Mouse (Mus musculus) heart, embryonic 14.5 days (tissue): ENCODE data around the gene Plscr4. TPM values are rescaled to one million over a fixed set of nuclear protein-coding genes. Genes with fewer than 3 reads are reported as not detected.
A peak's percentile ranks its signal among the peaks of the same experiment; 100 is the strongest.

Experiments used
- ATAC-seq: fragments of 200-750 bp; cut with Nextera tagmentation; 2 replicates; pipeline ENCODE4 v1.8.0; 2017; ENCODE audit warnings: low read depth, moderate TSS enrichment; ENCODE audit not compliant: insufficient number of reproducible peaks, insufficient read depth, low FRiP score
- H3K27ac ChIP-seq, 2 experiments: fragments of 200-500 bp in 1 of 2; fragments of 300-500 bp in 1 of 2; sonication (generic) in 1 of 2; replicated peaks in 1 of 2; 2 replicates each; pipeline ENCODE4 v1.5.1; 2012 to 2014; ENCODE audit warnings: low read depth in 2 of 2, low read length in 2 of 2, control low read depth in 1 of 2, mild to moderate bottlenecking in 1 of 2, mixed read lengths in 1 of 2; ENCODE audit not compliant: control insufficient read depth in 1 of 2, insufficient read depth in 1 of 2
- H3K27me3 ChIP-seq: fragments of 300-500 bp; sonication (generic); 2 replicates; pipeline ENCODE4 v1.6.1; 2014; ENCODE audit warnings: mild to moderate bottlenecking, low read length, control low read depth; ENCODE audit not compliant: control insufficient read depth, insufficient read depth
- H3K36me3 ChIP-seq: fragments of 300-500 bp; sonication (generic); 2 replicates; pipeline ENCODE4 v1.6.1; 2014; ENCODE audit warnings: mild to moderate bottlenecking, control low read depth, low read length, mixed read lengths; ENCODE audit not compliant: control insufficient read depth, insufficient read depth
- H3K4me1 ChIP-seq, 2 experiments: fragments of 200-500 bp in 1 of 2; fragments of 300-500 bp in 1 of 2; sonication (generic) in 1 of 2; 2 replicates each; pipeline ENCODE4 v1.6.1; 2012 to 2014; ENCODE audit warnings: low read length in 2 of 2, control low read depth in 1 of 2, mixed read lengths in 1 of 2; ENCODE audit not compliant: control insufficient read depth in 2 of 2, insufficient read depth in 2 of 2
- H3K4me2 ChIP-seq: fragments of 300-500 bp; sonication (generic); 2 replicates; pipeline ENCODE4 v1.6.1; 2014; ENCODE audit warnings: mild to moderate bottlenecking, low read length
- H3K4me3 ChIP-seq, 2 experiments: fragments of 200-500 bp in 1 of 2; fragments of 300-500 bp in 1 of 2; sonication (generic) in 1 of 2; 2 replicates each; pipeline ENCODE4 v1.5.1; 2012 to 2014; ENCODE audit warnings: low read length in 2 of 2, mild to moderate bottlenecking in 2 of 2, control low read depth in 1 of 2, low read depth in 1 of 2, moderate library complexity in 1 of 2; ENCODE audit not compliant: control insufficient read depth in 1 of 2, insufficient read depth in 1 of 2
- H3K9ac ChIP-seq: fragments of 300-500 bp; sonication (generic); 2 replicates; pipeline ENCODE4 v1.6.1; 2014; ENCODE audit warnings: mild to moderate bottlenecking, low read length
- H3K9me3 ChIP-seq: fragments of 300-500 bp; sonication (generic); 2 replicates; pipeline ENCODE4 v1.6.1; 2016; ENCODE audit warnings: low read length, control low read depth; ENCODE audit not compliant: control insufficient read depth
- WGBS: fragments of 180-500 bp; shearing (Covaris S2); extraction: QIAGEN DNeasy Blood & Tissue Kit; methylation state at CpG from one replicate; pipeline ENCODE4 v1.1.7; 2014; 5-methylcytosine and 5-hydroxymethylcytosine counted together
- polyA plus RNA-seq: library from polyadenylated mRNA; unstranded; fragments of >200 nt; fragmentation: Nextera tagmentation; extraction: Ambion mirVana; gene quantifications from 2 replicates; pipeline ENCODE4 v1.2.1, GENCODE M21; 2014

The Plscr4 gene
- polyA plus RNA-seq: 5.4 and 5.6 TPM in 2 replicates

DNA sequence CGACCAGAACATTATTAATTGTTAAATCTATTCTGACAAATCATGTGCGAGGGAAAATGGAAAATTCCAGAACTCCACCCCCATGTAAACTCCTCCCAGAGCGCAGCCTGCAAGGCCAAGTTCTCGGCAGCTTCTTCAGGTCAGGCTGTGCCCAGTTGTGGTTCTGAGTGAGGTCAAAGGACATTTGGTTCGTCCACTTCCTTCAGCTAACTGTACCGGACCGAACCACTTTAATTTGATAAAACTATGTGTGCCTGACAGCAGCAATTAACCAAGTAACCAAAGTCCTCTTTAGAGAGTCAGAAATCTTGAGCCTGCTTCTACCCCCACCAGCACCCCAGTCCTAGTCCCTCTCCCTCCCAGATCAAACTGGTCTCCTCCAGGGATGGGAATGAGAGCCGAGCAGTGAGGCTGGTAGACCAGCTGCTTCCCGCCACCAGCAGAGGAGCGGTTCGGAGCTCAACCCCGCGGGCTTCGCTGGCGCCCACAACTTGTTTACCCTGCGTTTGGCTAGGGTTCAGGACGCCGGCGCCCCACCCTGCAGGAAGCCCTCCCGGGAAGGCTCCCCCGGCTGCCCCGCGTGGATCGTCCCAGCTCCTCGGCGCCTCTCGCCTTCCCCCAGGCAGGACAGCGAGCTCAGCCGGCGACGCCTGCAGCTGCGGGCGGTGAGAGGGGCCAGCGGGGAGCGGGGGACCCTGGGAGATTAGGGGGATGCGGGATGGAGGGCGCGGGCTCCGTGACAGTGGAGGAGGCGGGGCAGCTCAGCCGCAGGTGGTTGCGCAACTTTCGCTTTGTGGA, at the start of gene Plscr4:
Gene Plscr4, plus strand, starts transcription at position 113 of the 798 bp plus-strand sequence.
- Histone ChIP-seq H3K36me3 (no peaks in the 10 kb centered on the region), H3K4me1 (no peaks in the 10 kb centered on the region; a peak in 1 of 4 replicates), H3K27ac (0 out of 4 replicates have a peak within 1 kb of the TSS, but pooled peaks of 1 of the 2 experiments have one; percentile 2), H3K9me3 (no peaks in the 10 kb centered on the region), H3K9ac (peak within 1 kb of the TSS; percentile 83), H3K27me3 (no peaks in the 10 kb centered on the region), H3K4me3 (peak within 1 kb of the TSS; percentile 62 to 79), H3K4me2 (peak within 1 kb of the TSS; percentile 78)
- ATAC-seq: peak; percentile 81
- WGBS: 11% methylated on average over 41 of the region's 43 CpGs

DNA sequence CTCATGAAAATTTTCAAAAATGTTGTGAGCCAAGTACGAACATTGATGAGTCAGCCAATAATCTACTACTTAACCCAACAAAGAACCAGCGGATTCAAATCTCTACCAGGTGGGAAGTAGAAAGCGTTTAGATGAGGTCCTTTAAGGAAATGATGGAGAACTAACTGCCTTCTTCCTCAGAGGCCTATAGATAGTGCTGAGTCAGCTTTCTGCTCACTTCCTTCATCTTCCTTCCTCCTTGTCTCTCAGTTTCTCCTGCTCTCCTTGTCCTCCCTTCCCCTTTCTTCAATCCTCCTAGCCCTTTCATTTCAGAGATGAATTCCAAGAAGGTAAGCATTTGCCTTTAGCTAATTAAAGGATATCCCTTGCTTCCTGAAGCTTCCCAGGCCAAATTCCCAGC, 46.9 kb upstream of the Plscr4 start:
- H3K4me3 ChIP-seq: no peak overlapping the region
- no peak for ATAC-seq
- H3K4me2 ChIP-seq: no peak overlapping the region
- no peak overlapping the region for H3K27ac ChIP-seq
- no peaks in the 10 kb centered on the region for H3K36me3 ChIP-seq
- H3K9ac ChIP-seq: no peak overlapping the region
- WGBS: 76% methylated on average over 3 of the region's 3 CpGs
- H3K4me1 ChIP-seq: no peaks in the 10 kb centered on the region
- H3K27me3 ChIP-seq: no peaks in the 10 kb centered on the region
- no peaks in the 10 kb centered on the region for H3K9me3 ChIP-seq

DNA sequence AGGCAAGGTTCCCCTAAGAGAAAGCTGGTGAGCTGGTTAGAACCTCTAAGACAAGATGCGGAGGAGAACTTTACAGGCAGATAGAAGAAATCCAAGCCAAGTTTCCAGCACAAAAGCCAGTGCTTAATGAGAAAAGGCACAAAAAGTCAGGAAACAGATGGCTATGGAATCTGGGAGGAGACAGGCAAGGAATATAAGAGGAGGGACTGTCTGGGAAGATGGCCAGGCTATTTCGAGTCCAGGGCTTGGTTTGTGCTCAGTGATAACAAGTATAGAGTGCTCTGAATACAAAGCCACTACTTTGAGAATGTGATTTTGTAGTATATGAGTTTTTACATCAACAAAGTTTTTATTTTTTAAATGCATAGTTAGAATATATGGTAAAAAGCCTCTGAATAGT, 45.1 kb upstream of the Plscr4 start:
- Histone ChIP-seq H3K4me3 (no peak overlapping the region), H3K27me3 (no peaks in the 10 kb centered on the region), H3K9ac (no peak overlapping the region), H3K9me3 (no peaks in the 10 kb centered on the region), H3K27ac (peak overlapping the region; percentile 30; a peak in 1 of 4 replicates), H3K4me2 (no peak overlapping the region), H3K4me1 (no peaks in the 10 kb centered on the region), H3K36me3 (no peaks in the 10 kb centered on the region)
- WGBS: 64% methylated on average over 2 of the region's 2 CpGs
- no peak; the same call in 1 of the 2 replicates for ATAC-seq

DNA sequence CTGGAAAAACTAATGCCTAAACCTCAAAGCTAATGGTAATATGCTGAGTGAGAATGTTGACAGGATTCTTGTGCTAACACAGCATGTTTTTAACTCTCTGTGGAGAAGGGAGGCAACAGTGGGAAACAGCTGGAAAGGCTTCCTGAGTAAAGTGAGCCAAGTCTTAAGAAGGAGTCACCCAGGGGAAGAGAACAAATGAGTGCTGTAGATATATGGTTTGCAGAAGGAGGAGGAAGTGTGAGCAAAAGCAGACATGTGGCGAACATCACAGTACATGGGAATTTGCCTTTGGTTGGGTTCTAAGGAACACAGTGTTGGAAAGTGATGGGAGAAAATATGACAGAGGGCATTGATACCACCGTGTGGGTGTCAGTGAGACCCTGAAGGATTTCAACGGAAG, 43.5 kb upstream of the Plscr4 start:
- no peaks in the 10 kb centered on the region for H3K9me3 ChIP-seq
- H3K9ac ChIP-seq: no peak overlapping the region
- H3K27ac ChIP-seq: no peak overlapping the region
- ATAC-seq: no peak
- no peak overlapping the region for H3K4me3 ChIP-seq
- H3K27me3 ChIP-seq: no peaks in the 10 kb centered on the region
- no peaks in the 10 kb centered on the region for H3K36me3 ChIP-seq
- H3K4me2 ChIP-seq: no peak overlapping the region
- H3K4me1 ChIP-seq: no peaks in the 10 kb centered on the region
- 64% methylated on average over 3 of the region's 3 CpGs for WGBS

DNA sequence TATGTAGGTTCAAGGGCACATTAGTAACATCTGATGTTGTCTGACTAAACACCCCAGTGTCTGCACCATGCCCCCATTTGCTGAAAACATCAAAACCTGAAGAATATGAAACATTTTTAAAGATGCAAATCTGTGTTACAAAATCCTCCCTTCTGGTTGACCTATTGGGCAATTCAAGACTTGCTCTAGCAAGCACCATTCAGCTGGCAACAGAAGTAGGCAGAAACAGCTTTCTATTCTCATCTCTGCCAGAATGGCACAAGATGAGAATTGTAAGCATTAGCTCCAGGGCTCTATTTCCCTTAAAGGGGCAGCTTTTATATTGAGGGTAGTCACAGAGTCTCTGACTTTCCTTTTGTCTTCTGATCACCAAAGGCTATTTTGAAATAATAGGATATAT, 19.4 kb upstream of the Plscr4 start:
- Histone ChIP-seq H3K4me3 (no peak overlapping the region), H3K27ac (no peak overlapping the region), H3K4me1 (no peaks in the 10 kb centered on the region), H3K9me3 (no peaks in the 10 kb centered on the region), H3K4me2 (no peak overlapping the region), H3K9ac (no peak overlapping the region), H3K36me3 (no peaks in the 10 kb centered on the region), H3K27me3 (no peaks in the 10 kb centered on the region)
- ATAC-seq: no peak

DNA sequence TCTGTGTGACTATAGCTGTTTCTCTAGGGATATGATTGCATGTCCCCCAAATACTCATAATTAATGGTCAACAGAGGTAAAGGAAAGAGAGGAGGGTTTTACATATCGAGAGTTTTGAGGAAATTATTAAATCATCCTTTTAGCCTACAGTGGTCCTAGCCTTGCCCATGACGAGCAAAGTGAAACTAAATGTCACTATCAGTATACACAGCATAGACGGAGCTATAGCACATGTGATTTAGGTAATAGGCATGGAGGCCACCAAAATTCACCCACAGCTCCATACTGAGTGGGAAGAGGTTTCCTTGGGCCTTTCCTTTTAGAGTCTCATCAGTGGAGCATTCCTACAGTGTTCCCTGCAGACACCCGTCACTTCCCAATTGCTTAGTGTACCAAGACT, 15.7 kb upstream of the Plscr4 start:
- no peaks in the 10 kb centered on the region for H3K9me3 ChIP-seq
- H3K27me3 ChIP-seq: no peaks in the 10 kb centered on the region
- no peak overlapping the region for H3K4me2 ChIP-seq
- no peaks in the 10 kb centered on the region for H3K4me1 ChIP-seq
- no peak for ATAC-seq
- no peak overlapping the region for H3K9ac ChIP-seq
- no peak overlapping the region for H3K4me3 ChIP-seq
- no peaks in the 10 kb centered on the region for H3K36me3 ChIP-seq
- 67% methylated on average over 4 of the region's 4 CpGs for WGBS
- H3K27ac ChIP-seq: no peak overlapping the region

DNA sequence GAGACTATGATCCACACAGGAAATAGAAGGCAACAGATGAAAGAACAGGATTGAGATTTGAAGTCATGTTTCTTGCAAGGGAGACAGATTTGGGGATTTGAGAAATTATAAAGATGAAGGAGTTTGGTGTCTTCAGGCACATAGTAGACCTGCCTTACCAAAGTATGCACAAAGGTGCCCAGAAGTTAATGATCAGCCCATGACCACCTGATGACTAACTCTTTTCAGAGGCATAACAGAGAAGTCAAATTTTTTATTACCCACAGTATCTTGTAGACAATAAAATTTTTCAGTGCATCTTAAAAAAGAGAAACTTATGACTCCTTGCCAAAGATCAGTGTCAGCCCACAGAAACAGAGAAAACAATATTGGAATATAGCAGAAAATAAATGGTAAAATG, 12.6 kb upstream of the Plscr4 start:
- no peak overlapping the region for H3K27ac ChIP-seq
- no peak overlapping the region for H3K4me3 ChIP-seq
- H3K9ac ChIP-seq: no peak overlapping the region
- H3K9me3 ChIP-seq: no peaks in the 10 kb centered on the region
- H3K4me1 ChIP-seq: no peaks in the 10 kb centered on the region
- no peaks in the 10 kb centered on the region for H3K27me3 ChIP-seq
- ATAC-seq: no peak
- H3K4me2 ChIP-seq: no peak overlapping the region
- no peaks in the 10 kb centered on the region for H3K36me3 ChIP-seq

DNA sequence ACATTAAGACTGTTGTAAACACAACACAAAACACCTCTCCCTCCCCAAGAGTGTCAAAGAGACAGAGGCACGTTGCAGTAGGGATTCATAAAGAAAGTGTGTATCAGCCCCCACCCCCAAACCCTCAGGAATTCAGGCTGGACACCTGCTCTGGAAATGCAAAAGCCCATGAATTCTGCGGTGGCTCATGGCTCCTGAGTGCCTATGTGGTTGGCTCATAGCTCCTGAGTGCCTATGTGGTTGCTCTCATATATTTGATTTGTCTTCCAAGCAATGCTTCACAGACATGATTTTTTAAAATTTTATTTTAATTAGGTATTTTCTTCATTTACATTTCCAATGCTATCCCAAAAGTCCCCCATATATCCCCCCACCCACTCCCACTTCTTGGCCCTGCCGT, 568 bp upstream of the Plscr4 start:
- no peak overlapping the region for H3K27ac ChIP-seq
- no peaks in the 10 kb centered on the region; a peak in 1 of 4 replicates for H3K4me1 ChIP-seq
- ATAC-seq: no peak
- no peak overlapping the region for H3K4me2 ChIP-seq
- no peak overlapping the region for H3K9ac ChIP-seq
- H3K36me3 ChIP-seq: no peaks in the 10 kb centered on the region
- WGBS: 83% methylated on average over 3 of the region's 3 CpGs
- no peak overlapping the region for H3K4me3 ChIP-seq
- H3K9me3 ChIP-seq: no peaks in the 10 kb centered on the region
- no peaks in the 10 kb centered on the region for H3K27me3 ChIP-seq
